Mouse (Mus musculus) adrenal gland, postnatal 36 days (tissue): ENCODE data around the gene Rps28. TPM values are rescaled to one million over a fixed set of nuclear protein-coding genes. Genes with fewer than 3 reads are reported as not detected.

ENCODE experiments used
- DNase-seq, 2 experiments: peaks; one replicate each; pipeline ENCODE4 v3.0.0; 2021; ENCODE audit warnings: mixed read lengths in 1 of 2
- total RNA-seq, 2 experiments: library from RNA; stranded (reverse); gene quantifications; 2 replicates each; pipeline ENCODE4 v1.2.3; 2021

Rps28 gene
- total RNA-seq, 2 experiments from 2014 or later, result 1,486 to 1,511 TPM

DNA sequence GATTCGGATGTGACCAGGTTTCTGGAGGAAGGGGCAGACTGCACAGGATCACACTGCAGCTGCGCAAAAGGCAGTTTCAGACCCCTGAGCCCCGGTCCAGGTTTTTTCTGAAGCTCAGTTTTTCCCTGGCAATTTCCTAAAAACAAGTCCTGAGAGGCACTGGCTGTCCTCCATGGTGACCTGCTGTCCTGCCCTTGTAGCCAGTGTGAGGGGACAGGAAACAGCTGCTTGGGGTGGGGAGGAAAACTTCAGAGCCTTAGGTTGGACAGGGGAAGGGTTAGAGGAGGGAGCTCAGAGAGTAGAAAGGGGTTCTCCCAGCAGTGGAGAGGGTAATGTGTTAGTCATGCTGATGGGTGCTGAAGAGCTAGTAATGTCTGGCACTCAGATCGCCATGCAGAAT is 11.4 kb downstream of the Rps28 start:
- DNase-seq, result peak; percentile 52 to 60

DNA sequence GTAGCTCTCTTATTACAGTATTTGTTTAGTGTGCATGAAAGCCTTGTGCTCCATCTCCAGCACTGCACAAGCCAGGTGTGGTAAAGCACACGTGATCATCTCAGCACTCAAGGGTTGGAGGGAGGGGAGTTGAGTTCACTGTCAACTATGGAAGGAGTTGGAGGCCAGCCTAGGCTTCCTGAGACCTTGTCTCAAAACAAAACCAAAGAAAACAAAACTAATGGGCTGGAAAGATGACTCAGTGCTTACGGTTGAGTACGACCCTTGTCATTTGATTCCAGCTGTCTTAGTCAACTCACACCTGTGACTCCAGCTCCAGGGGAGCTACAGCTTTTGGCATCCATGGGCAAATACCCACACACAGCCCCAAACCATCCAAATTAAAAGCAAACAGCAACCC is 11.9 kb downstream of the Rps28 start:
- DNase-seq, result no peak

DNA sequence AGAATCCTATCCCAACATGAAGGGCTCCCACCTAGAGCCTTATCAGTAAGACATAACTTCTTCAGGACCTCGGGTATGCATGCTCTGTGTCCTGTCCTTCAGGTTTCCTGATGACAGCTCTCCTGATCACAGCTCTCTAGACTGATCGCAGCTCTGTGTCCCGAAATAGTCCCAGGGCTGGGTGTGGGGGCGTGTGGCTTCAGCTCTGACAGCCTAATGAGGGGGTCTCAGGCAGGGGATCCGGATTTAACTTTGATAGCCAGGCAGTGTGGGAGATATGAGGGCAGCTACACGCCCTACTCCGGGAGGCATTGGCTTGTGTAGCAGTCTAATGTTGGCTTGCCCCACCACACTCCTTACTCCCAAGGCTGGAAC is 13.2 kb downstream of the Rps28 start:
- DNase-seq, result peak in 1 of 2 experiments; percentile 40

DNA sequence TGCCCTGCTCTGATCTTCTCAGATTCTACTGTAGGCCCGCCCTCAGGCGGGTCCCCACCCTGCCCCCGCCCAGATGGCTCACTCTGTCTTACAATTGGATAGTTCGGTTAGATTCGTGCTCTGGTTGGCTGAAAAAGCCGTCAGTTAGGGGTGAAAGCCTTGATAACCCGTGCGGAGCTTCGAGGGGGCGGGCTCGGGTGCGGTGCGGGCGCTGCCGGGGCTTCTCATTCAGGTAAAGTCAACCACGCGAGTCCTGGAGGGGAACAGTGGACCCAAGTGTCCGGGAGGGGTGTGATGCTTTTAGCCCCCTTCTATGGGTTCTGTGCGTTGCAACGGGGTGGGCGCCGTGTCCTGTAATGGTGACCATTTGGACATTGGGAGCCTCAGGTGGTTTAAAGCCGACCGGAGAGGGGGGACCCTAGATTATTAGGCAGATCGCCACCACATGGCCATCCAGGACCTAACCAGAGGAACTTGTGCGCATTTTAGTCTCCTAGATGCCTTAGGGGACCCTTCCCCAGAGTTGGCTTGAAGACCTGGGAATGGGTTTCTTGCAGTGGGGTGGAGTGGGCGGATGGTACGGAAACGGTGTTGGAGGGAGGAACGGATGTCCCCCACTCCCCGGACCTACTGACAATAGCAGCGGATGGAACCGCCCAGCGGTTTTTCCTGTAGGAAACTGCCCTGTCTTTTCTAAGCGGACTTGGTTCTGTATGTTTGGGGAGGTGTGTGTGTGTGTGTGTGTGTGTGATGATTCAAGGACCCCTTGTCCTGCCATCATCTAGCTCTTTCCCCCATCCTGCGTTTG is 13.8 kb downstream of the Rps28 start, which contains the start of gene Kank3:
Gene Kank3 (plus strand): TSS at position 186 of the 808 bp plus-strand sequence.
- DNase-seq, result peak; percentile 94 to 95

DNA sequence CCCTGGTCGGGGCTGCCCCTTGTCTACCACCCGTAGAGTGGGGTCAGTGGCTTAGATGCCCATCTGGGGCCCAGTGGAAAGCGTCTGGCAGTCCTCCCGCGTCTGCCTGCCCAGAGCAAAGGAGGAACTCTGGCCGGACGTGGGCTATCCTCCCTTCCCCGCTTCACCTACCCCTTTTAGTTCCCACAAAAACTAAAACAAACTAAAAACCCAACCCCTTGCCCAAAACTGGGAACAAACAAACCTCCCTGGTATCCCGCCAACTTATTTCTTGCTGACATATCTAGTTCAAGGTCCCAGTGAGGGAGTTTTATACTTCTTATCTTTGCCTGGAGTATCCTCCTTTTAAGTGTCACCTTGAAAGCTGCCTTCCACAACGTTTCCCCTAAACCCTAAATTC is 16.2 kb downstream of the Rps28 start:
- peak; percentile 35 to 62 for DNase-seq

DNA sequence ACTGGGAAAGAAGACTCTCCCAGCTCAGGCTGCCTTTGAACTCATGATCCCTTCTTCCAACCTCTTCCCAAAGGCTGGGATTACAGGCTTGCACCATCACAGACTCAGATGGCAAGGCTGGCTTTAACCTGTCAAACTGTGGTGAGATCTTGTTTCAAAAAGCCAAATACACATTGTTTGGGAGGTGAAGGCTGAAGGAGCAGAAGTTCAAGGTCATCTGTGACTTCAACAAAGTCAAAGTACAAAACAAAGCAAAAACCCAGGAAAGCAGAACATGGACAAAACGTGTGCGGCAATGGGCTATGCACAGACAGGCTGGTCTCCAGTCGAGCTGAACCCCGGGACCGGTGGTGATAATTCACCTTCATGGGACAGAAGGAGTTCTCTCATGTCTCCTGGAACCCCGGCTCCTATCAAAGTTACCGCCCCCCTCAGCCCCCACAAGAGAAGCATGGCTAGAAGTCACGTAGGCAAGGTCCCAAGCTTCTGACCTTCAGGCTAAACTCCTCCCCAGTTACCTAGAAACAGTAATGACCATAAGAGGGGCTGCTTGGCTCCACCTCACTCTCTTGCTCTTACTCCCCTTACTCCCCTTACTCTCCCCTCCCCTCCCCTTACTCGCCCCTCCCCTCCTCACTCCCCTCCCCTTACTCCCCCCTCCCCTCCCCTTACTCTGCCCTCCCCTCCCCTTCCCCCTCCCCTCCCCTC is 17.0 kb downstream of the Rps28 start:
- DNase-seq, result no peak

DNA sequence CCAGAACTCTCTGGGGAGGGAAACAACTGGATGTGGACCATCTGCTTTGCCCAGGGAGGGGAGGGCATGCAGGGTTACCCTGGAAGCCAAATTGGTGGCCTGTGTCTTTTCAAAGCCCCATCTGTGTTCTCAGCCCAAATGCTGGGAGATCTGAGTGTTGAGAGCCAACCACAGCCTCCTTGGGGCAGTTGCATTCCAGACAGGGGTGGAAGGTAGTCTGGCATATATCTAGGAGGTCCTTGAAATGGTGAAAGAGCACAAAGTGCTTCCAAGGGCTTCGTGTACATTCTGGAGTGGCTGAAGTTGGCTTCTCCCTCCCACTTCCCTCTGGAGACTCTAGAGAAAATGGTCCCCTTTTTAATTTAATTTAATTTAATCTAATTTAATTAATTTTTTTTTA is 19.6 kb downstream of the Rps28 start:
- no peak for DNase-seq

DNA sequence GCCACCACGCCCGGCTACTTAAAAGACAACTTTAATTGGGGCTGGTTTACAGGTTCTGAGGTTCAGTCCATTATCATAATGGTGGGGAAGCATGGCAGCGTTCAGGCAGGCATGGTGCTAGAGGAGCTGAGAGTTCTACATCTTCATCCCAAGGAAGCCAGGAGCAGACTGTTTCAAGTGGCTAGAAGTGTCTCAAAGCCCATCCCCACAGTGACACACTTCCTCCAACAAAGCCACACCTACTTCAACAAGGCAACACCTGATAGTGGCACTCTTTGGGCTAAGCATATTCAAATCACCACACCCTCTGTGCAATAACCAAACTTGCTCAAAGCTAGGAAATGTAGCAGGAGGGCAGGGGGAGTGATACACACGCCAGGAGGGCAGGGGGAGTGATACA is 20.2 kb downstream of the Rps28 start:
- no peak for DNase-seq

DNA sequence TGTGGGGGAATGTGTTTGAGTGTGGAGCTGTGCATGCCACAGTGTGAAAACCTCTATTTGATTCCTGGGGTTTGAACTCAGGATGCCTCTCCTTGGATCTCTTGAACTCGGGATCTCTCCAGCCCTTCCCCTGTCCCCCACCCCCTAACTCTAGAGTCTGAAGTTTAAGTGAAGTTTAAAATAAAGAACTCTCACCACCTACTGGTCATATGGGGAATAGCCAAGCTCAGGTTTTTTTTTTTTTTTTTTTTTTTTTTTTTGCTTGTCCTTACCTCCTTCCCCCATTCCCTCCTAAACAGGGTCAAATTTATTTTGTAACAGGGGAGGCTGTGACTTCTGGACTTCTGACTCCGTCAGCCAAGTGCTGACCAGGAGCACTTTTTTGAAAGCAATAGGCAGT is 22.1 kb downstream of the Rps28 start:
- DNase-seq, result no peak

DNA sequence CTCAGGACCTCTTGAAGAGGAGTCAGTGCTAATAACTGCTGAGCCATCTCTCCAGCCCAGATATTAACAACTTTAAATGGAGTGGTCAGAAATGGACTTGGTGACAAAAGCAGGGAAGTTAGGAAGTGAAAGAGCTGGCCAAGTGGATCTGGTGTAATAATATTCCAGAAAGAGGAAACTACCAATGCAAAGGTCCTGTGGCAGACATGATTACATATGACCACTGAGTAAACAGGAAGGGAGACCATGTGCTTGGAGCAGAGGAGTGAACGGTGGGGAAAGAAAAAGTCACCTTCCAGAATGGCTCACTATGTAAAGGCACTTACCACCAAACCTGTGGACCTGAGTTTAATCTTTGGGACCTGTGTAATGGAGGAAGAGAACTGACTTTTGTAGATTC is 25.1 kb downstream of the Rps28 start:
- no peak for DNase-seq

DNA sequence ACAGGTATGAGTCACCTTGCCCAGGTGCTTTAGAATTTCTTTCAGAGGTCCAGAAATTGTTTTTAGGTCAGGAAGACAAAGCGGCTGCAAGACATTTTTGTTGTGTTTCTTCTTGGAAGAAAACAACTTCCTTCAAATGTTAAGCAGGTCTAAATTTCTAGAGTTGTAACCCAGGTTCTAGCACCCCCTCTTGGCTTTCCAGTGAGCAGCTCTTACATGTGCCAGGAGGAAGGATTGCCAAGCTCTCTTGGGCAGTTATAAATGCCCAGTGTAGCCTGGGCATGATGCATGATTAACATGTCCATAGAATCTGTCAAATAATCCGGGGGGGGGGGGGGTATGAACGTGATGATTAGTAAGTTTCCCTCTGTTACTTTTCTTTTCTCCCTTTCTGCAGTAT is 26.1 kb downstream of the Rps28 start:
- DNase-seq, result peak in 1 of 2 experiments; percentile 56

DNA sequence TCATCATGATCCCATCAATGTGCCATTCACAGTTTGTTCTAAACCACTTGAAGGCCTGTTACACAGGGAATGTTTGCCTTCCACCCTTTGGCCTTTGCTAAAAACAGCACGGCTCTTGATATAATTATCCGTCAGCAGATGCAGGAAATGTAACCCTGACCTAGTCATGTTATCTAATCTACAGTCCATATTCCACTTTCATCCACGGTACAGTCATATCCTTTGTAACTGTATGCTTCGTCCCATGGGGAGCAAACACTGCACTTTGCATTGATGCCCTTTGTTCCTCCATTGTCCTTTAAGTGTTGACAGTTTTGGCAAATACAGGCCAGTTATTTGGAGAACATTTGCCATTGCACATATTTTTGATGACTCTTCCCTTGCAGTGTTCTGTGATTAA is 35.6 kb downstream of the Rps28 start:
- DNase-seq, result peak in 1 of 2 experiments; percentile 10

DNA sequence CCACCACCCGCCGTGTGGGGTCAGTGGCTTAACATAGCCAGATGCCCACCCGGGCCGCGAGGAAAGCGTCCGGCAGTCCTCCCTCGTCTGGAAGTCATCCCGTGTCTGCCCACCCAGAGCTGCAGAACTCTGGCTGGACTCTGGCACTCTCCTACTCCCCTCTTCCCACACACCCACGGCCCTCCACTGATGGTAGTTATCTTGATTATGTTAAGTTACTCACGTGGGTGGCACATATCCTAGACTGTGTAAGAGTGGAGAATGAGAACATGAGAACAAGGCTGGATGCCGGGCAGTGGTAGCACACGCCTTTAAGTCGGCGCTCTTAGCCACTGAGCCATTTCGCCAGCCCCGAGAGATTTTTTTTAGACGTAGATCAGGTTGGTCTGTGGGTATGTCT is 38.0 kb downstream of the Rps28 start:
- DNase-seq, result no peak

DNA sequence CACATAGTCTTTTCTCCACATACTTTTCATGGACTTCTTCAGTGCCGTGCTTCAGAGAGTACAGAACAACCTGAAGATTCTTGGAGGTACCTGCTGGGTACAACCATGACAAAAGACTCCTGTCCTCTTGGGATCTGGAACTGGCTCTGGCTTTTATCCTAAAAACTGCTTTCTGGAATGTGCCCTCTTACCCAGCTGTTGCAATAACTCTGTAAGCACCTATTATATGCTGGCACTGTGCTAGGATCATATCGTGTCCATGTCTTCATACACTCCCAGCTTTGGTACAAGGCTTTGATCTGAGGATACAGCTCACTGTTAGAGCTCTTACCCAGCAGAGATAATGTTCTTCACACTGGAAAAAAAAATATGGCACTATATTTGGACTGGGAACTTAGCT is 39.4 kb downstream of the Rps28 start:
- no peak for DNase-seq

DNA sequence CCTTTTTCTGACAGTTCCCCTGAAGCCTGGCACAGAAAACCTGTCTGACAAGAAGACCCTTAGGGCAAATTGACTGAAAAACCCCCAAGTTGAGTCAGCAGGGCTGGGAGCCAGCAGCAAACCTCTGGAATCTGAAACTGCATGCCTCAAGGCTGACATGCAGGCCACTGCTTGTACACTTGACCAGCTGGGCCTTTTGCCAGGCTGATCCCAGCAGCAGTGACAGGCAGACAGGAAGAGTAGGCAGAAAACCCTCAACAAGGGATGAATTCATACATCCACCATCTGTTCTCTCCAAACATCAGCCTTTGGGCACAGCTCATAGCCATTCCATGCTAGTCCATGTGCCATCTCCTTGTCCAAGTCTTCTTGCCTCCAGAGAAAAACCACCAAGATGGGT is 41.0 kb downstream of the Rps28 start:
- DNase-seq, result peak; percentile 93

DNA sequence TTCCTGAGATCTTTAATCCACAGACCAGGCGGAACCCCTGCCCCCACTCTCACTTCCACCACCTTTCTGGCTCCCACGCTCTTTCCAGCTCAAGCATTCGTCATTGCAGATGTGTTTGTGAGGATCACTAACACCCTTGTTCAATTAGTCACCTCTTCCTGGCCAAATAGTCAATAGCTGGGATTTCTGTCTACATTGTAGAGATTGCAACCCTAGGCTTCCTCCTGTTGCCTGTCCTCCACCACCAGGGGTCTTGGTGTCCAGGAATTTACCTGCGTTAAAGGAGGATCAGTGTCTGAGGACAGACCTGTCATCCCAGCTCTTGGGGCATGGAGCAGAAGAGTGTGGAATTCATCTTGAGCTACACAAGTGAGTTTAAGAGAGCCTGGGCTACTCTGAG is 42.3 kb downstream of the Rps28 start:
- DNase-seq, result no peak

DNA sequence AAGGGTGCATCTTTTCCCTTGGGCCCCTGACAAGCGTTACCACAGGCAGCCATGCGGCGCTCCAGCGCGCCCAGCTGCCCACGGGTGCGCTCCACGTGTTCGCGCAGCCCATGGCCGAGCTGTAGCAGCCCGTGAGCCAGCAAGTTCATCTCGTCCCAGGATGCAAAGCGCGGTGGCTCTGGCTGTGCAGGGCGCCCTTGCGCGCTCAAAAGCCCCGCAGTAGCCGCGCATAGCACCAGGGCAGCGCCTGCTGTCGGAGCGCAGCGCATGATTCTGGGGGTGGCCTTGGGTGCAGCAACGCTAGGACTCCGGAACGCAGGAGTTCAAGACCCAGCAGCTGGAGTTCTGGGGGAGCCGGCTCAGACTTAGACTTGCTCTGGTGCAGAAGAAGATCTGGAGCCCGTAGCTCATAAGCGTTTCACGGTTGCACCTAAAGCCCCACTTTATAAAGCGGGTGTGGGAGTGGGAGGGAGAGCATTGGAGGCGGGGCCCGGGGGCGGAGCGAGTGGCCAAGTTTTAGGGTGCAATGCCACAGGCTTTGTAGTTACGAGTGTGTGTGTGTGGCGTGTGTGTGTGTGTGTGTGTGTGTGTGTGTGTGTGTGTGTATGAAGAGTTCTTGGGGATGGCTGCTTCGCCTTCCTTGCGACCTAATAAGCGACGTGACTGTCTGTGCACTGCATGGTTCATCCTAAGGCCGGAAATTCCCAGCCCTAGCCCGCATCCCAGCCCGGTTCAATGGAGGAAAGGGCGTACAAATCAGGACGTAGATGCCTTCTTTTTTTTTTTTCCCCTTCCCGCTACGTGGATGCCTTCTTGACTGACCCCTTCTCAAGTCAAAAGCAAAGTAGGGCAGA is 43.0 kb downstream of the Rps28 start, which contains the start of gene Angptl4:
Gene Angptl4 (minus strand): TSS at position 707 of the 854 bp plus-strand sequence.
- peak; percentile 85 to 93 for DNase-seq

DNA sequence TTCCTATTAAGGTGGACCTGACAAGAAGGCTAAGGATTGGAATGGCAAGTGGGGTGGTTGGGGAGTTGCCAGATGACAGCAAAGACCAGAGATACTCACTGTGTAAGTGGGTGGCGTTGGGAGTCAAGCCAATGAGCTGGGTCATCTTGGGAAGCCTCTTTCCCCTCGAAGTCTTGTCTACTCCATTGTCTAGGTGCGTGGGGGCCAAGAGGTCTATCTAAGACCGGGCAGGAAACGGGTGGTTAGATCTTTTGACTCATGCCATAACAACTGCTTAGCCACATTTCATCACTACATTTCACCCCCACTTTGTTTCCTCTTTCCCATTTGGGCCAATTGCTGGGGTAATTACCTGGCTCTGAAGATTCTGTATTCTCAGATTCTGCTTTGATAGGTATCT is 43.9 kb downstream of the Rps28 start:
- DNase-seq, result peak; percentile 54 to 74

DNA sequence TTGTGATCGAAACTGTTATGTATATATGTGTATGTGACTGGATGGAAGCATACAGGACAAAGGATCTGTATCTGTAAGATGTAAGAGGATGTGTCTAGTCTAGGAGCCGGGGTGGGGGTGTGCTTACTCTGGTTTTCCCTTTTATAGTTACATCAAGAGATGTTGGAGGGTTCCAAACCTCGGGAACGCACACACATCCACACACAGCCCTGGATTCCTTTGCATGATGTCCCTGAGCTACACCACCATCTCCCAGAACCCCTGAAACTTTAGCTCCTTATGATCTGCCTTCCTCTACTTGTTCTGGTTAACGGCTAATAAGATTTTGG is 44.4 kb downstream of the Rps28 start:
- no peak for DNase-seq

DNA sequence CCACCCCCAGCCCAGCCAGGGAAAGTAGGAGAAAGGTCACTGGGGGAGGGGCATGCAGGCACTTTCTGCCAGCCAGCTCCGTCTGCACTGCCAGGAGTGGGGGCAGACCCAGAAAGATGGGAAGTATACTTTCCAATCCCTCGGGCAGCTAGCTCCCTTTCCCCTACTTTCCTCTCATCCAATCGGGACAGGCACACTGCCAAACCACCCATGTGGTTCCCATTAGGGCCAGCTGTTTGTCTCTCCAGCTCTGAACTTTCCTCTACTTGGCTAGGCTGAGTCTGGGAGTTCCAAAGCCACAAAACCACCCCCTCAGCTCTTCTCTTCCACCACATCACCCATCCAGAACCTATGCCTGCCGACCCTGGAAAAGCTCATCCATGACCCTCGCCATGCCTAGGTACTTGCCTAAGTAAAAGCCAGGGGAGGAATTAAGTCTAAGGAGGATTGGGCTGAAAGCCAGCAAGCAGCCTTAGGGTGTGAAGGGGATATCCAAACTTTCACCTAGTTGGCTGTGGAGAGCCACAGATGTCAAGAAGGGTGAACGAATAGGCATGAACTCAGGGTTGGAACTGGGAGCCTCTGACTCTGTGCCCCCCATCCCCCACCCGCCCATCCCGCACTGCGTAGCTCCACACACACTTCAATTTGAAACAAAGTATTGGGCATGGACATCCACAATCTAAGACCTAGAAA is 44.9 kb downstream of the Rps28 start:
- DNase-seq, result peak; percentile 91 to 92

DNA sequence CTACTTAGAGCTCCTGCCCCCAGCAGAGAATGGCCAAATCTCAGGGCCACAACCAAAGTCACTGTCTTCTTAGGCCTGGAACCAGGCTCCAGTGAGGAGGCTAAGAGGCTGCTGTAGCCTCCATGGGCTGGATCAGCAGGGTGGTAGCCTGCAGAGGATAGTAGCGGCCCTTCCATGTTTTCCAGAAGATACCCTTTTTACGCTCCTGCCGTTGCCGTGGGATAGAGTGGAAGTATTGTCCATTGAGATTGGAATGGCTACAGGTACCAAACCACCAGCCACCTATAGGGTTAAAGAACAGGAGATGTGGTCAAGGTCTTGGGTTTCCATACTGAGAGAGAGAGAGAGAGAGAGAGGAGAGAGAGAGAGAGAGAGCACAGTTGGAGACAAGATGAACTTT is 49.1 kb downstream of the Rps28 start:
- no peak for DNase-seq

DNA sequence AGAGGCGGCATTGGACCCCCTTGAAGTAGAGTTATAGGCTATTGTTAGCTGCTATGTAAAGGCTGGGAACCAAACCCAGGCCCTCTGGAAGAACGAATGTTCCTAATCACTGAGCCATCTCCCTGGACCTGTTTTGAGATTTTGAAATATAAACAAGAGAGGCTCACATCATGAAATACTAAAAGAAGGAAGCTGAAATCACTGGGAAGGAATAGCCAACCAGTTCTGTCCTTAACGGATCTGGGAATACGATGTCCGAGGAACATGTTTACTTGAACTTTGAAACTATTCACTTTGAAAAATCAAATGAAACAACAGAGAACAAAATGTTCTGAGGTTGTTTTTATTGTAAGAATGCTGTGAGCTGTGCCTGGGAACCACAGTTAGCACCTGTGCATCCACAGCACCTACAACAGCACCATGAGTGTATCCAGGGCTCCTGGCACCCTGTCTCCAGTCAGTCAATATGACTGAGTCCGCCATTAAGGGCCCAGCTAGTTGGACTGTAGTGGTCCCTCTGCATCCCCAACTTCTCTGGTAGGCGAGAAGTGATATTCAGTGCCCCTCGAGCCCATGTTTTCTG is 49.7 kb downstream of the Rps28 start:
- DNase-seq, result no peak
